Mouse (Mus musculus) naive thymus-derived CD4-positive, alpha-beta T cell, adult 2 months (primary cell): ENCODE data around the gene Prpsap1.
A peak's percentile ranks its signal among the peaks of the same experiment; 100 is the strongest.
"Not testable (repeated sequence)": the region's sequence is repeated elsewhere in the genome, so short reads cannot be mapped to it uniquely, and the experiment has no call there.

Source experiments
- DNase-seq: peaks from one replicate; pipeline ENCODE4 v3.0.0-alpha.2; 2011; ENCODE audit warnings: low read depth

Gene Prpsap1

GRCm38 (mm10) chr11:116429862-116430613, 64.0 kb downstream of the Prpsap1 start:
- DNase-seq = peak; percentile 12

GRCm38 (mm10) chr11:116428872-116429859, 64.8 kb downstream of the Prpsap1 start:
- DNase-seq = no peak

- DNase-seq = no peak
Measured at GRCm38 (mm10) chr11:116426852-116427575, 67.0 kb downstream of the Prpsap1 start.

- not testable (repeated sequence) for DNase-seq
Measured at GRCm38 (mm10) chr11:116426328-116426727, 67.7 kb downstream of the Prpsap1 start.

GRCm38 (mm10) chr11:116424621-116425407, 69.2 kb downstream of the Prpsap1 start:
- peak; percentile 36 for DNase-seq

GRCm38 (mm10) chr11:116423782-116424620, 70.0 kb downstream of the Prpsap1 start:
- DNase-seq = peak; percentile 87

GRCm38 (mm10) chr11:116423214-116423613, 70.8 kb downstream of the Prpsap1 start:
- DNase-seq = peak; percentile 34

GRCm38 (mm10) chr11:116422562-116422961, 71.4 kb downstream of the Prpsap1 start:
- no peak for DNase-seq

- DNase-seq = no peak
Measured at GRCm38 (mm10) chr11:116421102-116421501, 72.9 kb downstream of the Prpsap1 start.
